Mouse (Mus musculus): ENCODE results near the gene Zfp454. TPM values are rescaled to one million over a fixed set of nuclear protein-coding genes. Genes with fewer than 3 reads are reported as not detected.

The Zfp454 gene
- polyA plus RNA-seq, 1 experiment from 2014 or later: 5.1 TPM

DNA sequence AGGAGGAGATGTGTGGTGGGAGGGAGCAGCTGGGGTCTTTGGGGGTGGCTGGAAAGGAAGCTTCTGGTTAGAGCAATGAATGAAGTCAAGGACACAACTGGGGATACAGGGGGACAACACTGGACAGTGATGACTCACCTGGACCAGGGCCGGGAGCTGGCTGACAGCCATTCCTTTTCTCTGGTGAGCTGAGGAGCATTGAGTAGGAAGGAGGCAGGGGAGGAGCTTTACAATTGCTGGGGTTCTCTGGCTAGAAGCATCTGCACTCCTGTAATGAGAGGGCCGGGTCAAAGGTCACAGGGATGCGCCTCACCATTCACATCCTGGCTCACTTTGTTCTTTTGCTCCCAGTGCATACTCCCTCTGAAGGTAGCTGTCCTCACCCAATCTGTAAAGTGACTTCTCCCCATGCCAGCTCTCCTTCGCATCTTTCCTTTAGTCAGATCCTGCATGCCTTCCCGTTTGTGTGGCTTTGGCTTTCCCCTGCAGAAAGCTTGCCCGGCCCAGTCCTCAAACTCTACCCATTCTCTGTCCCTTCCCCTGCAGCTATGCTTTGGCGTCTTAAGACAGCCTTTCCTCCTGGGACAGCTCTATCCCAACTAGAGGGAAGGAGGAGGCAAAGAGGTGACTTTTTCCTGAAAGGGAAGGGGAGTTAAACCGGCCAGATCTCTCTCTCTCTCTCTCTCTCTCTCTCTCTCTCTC is 1.1 kb downstream of the Zfp454 start:
- H3K4me2 ChIP-seq (replicated peaks): peak overlapping the region; percentile 76
- no peaks in the 10 kb centered on the region for H3K36me3 ChIP-seq
- 0 out of 2 replicates have a peak, but pooled peaks have one; percentile 19 for ATAC-seq
- H3K27me3 ChIP-seq (replicated peaks): no peaks in the 10 kb centered on the region
- H3K4me3 ChIP-seq (replicated peaks): peak overlapping the region; percentile 43
- H3K27ac ChIP-seq: no peak overlapping the region
- H3K9me3 ChIP-seq: no peaks in the 10 kb centered on the region
- 41% methylated on average over 8 of the region's 8 CpGs for WGBS
- peaks cover 5% of the 10 kb centered on the region; the same call in 1 of the 2 replicates for H3K4me1 ChIP-seq (replicated peaks)
- peak overlapping the region; percentile 57 for H3K9ac ChIP-seq

DNA sequence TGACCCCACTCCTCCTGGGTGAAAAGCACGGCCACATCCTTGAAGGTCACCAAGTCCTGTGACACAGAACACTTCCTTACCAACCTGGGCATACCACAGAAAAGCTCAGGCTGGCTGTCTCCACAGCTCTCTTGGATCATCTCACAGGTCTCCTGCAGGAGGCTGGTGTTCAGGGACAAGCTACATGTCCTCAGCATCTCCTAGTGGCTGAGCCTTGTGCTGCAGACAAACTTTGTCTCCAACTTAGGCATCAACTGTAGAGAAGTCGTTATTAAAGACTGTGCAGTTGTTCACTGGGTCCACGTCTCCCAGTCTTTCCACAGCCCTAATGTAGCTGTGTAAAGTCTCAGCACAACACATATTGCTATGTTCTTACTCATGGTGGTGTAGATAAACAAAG is 3.7 kb downstream of the Zfp454 start:
- H3K4me3 ChIP-seq (replicated peaks): no peak overlapping the region
- no peaks in the 10 kb centered on the region for H3K9me3 ChIP-seq
- H3K4me1 ChIP-seq (replicated peaks): peaks cover 5% of the 10 kb centered on the region; the same call in 1 of the 2 replicates
- ATAC-seq: no peak
- H3K27me3 ChIP-seq (replicated peaks): no peaks in the 10 kb centered on the region
- no peak overlapping the region for H3K4me2 ChIP-seq (replicated peaks)
- 81% methylated on average over 3 of the region's 3 CpGs for WGBS
- no peak overlapping the region for H3K9ac ChIP-seq
- peaks cover 1% of the 10 kb centered on the region; the same call in 1 of the 2 replicates for H3K36me3 ChIP-seq
- no peak overlapping the region for H3K27ac ChIP-seq

DNA sequence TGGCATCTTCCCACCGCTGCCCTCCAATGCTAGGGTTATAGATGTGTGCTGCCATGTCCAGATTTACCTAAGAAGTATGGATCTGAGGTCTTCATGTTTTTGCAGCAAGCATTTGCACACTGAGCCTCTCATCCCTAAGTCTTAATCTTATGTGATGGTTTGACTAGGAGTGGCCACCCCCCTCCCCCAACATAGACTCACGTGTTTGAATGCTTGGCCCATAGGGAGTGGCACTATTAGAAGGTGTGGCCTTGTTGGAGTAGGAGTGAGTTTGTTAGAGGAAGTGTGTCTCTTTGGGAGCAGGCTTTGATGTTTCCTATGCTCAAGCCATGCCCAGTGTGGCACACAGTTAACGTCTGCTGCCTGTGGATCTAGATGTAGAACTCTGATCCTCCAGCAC is 8.8 kb downstream of the Zfp454 start:
- H3K36me3 ChIP-seq: peaks cover 10% of the 10 kb centered on the region
- H3K27ac ChIP-seq: no peak overlapping the region

DNA sequence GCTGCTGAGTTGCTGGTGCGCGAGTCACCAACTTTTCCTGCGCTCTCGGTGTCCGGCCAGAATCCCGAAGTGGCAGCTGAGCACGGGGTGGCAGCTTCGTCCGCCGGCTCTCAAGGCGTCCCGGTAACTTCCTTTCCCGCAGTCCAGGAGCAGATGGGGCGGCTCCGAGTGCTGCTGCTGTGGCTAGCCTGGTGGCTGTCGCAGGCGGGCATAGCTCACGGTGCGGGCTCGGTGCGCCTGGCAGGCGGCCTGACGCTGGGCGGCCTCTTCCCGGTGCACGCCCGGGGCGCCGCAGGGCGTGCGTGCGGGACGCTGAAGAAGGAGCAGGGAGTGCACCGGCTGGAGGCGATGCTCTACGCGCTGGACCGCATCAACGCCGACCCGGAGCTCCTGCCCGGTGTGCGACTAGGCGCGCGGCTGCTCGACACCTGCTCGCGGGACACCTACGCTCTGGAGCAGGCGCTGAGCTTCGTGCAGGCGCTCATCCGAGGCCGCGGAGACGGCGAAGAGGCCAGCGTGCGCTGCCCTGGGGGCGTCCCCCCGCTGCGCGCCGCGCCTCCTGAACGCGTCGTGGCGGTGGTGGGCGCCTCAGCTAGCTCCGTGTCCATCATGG is 36.4 kb downstream of the Zfp454 start:
- peak overlapping the region; percentile 90 for H3K4me2 ChIP-seq (replicated peaks)
- peak overlapping the region; percentile 42 for H3K4me3 ChIP-seq (replicated peaks)
- no peak overlapping the region for H3K27ac ChIP-seq
- ATAC-seq: peak; percentile 49; the same call in 1 of the 2 replicates
- peaks cover 59% of the 10 kb centered on the region for H3K27me3 ChIP-seq (replicated peaks)
- under 1% methylated on average over 66 of the region's 72 CpGs for WGBS
- peak overlapping the region; percentile 10; the same call in 1 of the 2 replicates for H3K9ac ChIP-seq
- peaks cover 12% of the 10 kb centered on the region for H3K4me1 ChIP-seq (replicated peaks)
- H3K9me3 ChIP-seq: no peaks in the 10 kb centered on the region
- H3K36me3 ChIP-seq: no peaks in the 10 kb centered on the region

More for the DNA sequence above, 8.8 kb downstream of the Zfp454 start:
- Histone ChIP-seq H3K9me3 (no peaks in the 10 kb centered on the region), H3K4me1 (replicated peaks) (no peaks in the 10 kb centered on the region), H3K4me3 (replicated peaks) (no peak overlapping the region), H3K9ac (no peak overlapping the region), H3K4me2 (replicated peaks) (no peak overlapping the region), H3K27me3 (replicated peaks) (no peaks in the 10 kb centered on the region)
- no peak for ATAC-seq
- 90% methylated on average over 3 of the region's 3 CpGs for WGBS

DNA sequence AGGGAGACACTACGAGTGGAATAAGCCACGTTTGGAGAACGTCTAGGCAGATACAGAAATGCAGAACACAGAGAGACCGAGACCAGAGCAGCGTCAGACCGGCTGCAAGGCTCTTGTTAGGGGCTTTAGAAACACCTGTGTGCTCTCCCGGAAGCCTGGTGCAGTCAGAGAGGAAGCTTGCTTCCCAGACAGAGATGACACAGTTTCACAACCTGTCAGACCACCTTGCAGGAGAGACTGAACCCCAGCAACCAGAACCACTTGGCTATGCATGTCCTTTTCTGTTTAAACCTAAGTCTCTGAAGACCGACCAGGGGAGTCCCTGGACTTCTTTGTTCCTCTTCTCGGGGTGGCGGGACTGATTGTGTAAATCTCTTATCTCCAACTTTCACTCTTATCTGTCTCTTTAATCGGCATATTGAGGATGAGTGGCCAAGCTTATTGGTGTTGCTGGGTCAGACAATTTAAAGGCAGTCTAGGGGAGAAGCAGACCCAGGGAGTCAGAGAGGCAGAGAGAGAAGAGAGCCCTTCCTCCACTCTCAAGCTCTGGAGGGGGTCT is 37.2 kb downstream of the Zfp454 start, which contains the start of gene Grm6:
Gene Grm6, plus strand, starts transcription at position 509 of the 559 bp plus-strand sequence.
- peaks cover 12% of the 10 kb centered on the region for H3K4me1 ChIP-seq (replicated peaks)
- H3K27ac ChIP-seq: no peak within 1 kb of the TSS
- peak within 1 kb of the TSS; percentile 10; the same call in 1 of the 2 replicates for H3K9ac ChIP-seq
- H3K9me3 ChIP-seq: no peaks in the 10 kb centered on the region
- H3K4me2 ChIP-seq (replicated peaks): peak within 1 kb of the TSS; percentile 90
- peak within 1 kb of the TSS; percentile 42 for H3K4me3 ChIP-seq (replicated peaks)
- no peaks in the 10 kb centered on the region for H3K36me3 ChIP-seq
- ATAC-seq: no peak
- peaks cover 59% of the 10 kb centered on the region for H3K27me3 ChIP-seq (replicated peaks)
- under 1% methylated on average over 11 of the region's 11 CpGs for WGBS

DNA sequence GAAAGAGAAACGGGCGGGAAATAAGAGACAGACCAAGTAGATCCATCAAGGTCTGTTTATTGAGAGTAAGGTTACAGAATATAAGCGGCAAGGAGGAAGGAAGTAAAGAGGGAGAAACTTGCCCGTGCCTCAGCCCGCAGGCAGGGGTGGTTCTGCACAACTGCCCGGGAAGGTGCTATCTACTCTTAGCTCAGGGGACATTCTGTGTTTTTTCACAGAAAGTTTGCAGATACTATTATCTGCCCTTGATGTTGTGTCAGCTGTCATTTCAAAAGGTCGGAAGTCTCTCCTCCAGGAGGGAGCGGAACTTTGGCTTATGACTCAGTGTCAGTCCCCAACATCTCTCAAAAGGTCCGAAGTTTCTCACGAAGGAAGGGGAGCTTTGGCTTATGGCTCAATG is 38.1 kb downstream of the Zfp454 start:
- H3K27me3 ChIP-seq (replicated peaks): peaks cover 59% of the 10 kb centered on the region
- H3K27ac ChIP-seq: no peak overlapping the region
- no peak overlapping the region for H3K9ac ChIP-seq
- peaks cover 12% of the 10 kb centered on the region for H3K4me1 ChIP-seq (replicated peaks)
- no peak overlapping the region for H3K4me2 ChIP-seq (replicated peaks)
- WGBS: 4% methylated on average over 10 of the region's 10 CpGs
- no peak overlapping the region for H3K4me3 ChIP-seq (replicated peaks)
- no peak for ATAC-seq
- H3K9me3 ChIP-seq: no peaks in the 10 kb centered on the region
- H3K36me3 ChIP-seq: no peaks in the 10 kb centered on the region

DNA sequence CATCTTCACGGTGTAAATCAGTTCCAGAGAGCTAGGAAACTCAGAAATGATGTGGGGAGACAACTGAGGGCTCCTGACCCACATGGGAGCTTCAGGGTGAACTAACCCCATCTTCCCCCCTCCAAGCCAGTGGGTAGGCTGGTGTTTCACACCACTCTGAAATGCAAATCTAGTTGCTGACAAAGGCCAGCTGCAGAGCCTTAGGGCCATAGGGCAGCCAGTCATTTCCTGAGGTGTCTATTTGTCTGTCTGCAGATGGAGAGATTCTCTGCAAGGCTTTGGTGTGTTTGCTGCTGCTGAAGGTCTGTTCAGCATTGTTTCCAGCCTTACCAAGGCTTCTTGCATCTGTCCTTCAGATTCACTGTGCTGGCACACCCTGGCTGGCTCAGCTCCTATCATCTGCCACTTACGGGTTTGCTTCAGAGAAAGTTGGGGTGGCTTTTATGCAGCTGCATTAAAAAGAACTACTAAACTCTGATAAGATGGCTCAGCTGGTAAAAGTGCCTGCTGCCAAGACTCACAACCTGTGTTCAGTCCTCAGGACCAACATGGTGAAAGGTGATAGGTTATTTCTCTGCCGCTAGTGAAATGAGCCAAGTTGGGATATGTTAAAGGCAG is 38.8 kb downstream of the Zfp454 start:
- H3K4me3 ChIP-seq (replicated peaks): no peak overlapping the region
- H3K9ac ChIP-seq: no peak overlapping the region
- no peaks in the 10 kb centered on the region for H3K36me3 ChIP-seq
- H3K27me3 ChIP-seq (replicated peaks): peaks cover 59% of the 10 kb centered on the region
- H3K4me2 ChIP-seq (replicated peaks): no peak overlapping the region
- 41% methylated on average over 3 of the region's 3 CpGs for WGBS
- H3K9me3 ChIP-seq: no peaks in the 10 kb centered on the region
- H3K4me1 ChIP-seq (replicated peaks): peaks cover 12% of the 10 kb centered on the region
- ATAC-seq: no peak
- no peak overlapping the region for H3K27ac ChIP-seq

DNA sequence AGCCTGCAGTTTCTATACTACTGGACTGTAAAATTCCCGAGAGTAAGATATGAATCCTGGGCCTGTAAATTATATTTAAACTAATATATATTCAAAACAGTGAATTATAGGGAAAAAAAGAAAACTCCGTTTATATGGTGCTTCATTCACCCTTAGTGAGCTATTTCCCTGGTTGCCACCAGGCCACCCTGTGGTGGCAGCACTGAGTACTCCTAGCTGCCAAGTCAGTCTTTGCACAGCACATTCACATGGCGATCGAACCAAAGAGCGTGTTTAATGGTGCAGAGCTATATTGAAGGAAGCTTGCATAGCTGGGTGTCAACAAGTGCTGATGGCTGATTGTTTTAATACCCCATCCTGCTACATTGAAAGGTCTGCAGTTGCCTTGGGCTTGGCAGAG is 40.4 kb downstream of the Zfp454 start:
- Histone ChIP-seq H3K9me3 (no peaks in the 10 kb centered on the region), H3K4me1 (replicated peaks) (peaks cover 12% of the 10 kb centered on the region), H3K36me3 (no peaks in the 10 kb centered on the region), H3K4me2 (replicated peaks) (no peak overlapping the region), H3K9ac (no peak overlapping the region), H3K27me3 (replicated peaks) (peaks cover 48% of the 10 kb centered on the region), H3K27ac (no peak overlapping the region), H3K4me3 (replicated peaks) (no peak overlapping the region)
- ATAC-seq: no peak
- 73% methylated on average over 5 of the region's 5 CpGs for WGBS

DNA sequence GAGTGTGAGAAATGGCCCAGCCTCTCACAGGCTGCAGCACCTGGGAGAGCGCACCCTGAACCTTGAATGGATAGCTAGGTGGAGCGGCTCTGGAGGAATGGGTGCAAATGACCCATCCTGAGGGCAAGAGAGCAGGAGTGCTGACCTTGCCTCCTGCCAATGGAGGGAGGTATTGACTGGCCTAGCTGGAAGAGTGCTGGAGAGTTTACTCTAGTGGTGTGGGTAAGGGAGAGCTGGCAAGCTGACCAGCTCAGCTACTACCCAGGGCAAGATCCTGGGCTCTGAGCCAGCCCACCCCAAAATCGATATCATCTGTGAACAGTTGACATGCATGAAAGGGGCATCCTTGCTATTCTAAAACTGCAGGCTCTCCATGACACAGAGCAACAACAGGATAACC is 41.5 kb downstream of the Zfp454 start:
- no peaks in the 10 kb centered on the region for H3K36me3 ChIP-seq
- peaks cover 37% of the 10 kb centered on the region for H3K27me3 ChIP-seq (replicated peaks)
- H3K4me3 ChIP-seq (replicated peaks): no peak overlapping the region
- H3K4me1 ChIP-seq (replicated peaks): peaks cover 7% of the 10 kb centered on the region
- H3K9me3 ChIP-seq: no peaks in the 10 kb centered on the region
- H3K9ac ChIP-seq: no peak overlapping the region
- 85% methylated on average over 3 of the region's 3 CpGs for WGBS
- no peak overlapping the region for H3K4me2 ChIP-seq (replicated peaks)
- ATAC-seq: no peak
- no peak overlapping the region for H3K27ac ChIP-seq

DNA sequence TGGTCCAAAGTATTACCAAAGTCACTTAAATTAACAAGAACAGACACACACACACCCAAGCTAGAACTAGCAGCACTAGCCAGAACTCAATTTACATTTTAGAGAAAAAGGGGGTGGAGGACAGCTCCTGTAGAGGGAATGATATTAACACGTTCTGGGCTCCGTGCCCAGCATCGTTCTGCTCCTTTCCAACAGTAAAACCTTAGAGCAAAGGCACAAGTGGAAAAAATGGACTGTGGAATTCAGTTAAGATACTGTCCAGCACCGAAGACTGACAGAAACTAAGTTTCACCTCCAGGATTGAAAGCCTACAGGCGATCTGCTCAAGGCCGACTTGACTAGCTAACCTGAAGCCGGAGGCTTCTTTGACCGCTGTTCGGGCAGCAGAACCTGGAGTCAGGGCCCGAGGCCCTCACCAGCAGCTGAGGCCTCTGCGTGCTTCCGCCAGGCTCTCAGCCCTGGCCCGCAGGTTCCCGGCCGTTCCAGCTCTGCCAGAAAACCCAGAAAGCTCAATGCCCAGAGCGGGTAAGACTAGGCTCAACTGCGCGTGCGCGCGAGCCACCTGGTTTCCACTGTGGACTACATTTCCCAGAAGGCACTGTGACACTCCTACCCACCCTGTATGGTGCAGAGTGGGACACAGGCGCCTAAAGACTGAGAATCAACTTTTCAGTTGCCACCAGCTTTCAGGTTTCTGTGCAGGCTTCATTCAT is 46.3 kb downstream of the Zfp454 start, which contains the start of gene Zfp879:
Gene Zfp879, minus strand, starts transcription at position 530 of the 713 bp plus-strand sequence.
- WGBS: 12% methylated on average over 22 of the region's 22 CpGs
- peak; percentile 97 for ATAC-seq
- Histone ChIP-seq H3K27me3 (replicated peaks) (no peaks in the 10 kb centered on the region), H3K9me3 (no peaks in the 10 kb centered on the region), H3K4me3 (replicated peaks) (peak within 1 kb of the TSS; percentile 35), H3K9ac (peak within 1 kb of the TSS; percentile 52), H3K36me3 (no peaks in the 10 kb centered on the region), H3K4me2 (replicated peaks) (peak within 1 kb of the TSS; percentile 74), H3K27ac (peak within 1 kb of the TSS; percentile 87), H3K4me1 (replicated peaks) (no peaks in the 10 kb centered on the region; the same call in 1 of the 2 replicates)

DNA sequence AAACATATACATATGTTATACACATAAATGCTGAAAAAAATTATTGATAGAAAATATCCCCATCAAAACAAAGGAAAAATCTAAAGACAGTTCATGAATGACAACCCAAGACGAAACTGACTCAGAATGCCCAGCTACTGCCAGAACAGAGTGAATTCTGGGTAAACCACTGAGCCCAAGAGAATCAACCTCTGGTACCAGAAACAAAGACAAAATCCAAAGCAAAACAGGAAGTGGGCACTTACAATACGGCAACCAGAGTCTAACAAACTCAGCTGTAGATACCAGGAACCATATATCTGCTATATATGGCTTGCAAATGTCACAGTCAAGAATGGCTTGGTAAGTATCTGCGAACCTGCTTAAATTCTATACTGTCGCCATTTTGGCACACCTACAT is 51.7 kb downstream of the Zfp454 start:
- WGBS: 86% methylated on average over 4 of the region's 4 CpGs

More for the DNA sequence above, 51.7 kb downstream of the Zfp454 start:
- no peak overlapping the region for H3K9ac ChIP-seq
- H3K9me3 ChIP-seq: 0 out of 2 replicates have a peak, but pooled peaks cover 3% of the 10 kb centered on the region
- no peak overlapping the region for H3K4me2 ChIP-seq (replicated peaks)
- ATAC-seq: no peak
- H3K36me3 ChIP-seq: peaks cover 5% of the 10 kb centered on the region; the same call in 1 of the 2 replicates
- no peaks in the 10 kb centered on the region; the same call in 1 of the 2 replicates for H3K4me1 ChIP-seq (replicated peaks)
- H3K4me3 ChIP-seq (replicated peaks): no peak overlapping the region
- H3K27ac ChIP-seq: no peak overlapping the region
- H3K27me3 ChIP-seq (replicated peaks): no peaks in the 10 kb centered on the region
